Comparison of ENCODE assay signal across 36 mouse cellular contexts in genomic region chr8:87504441-87504840, GRCm38 (mm10). TPM values are rescaled to one million over a fixed set of nuclear protein-coding genes. Genes with fewer than 3 reads are reported as not detected.
A peak's percentile ranks its signal among the peaks of the same experiment; 100 is the strongest.
DNase-seq lines count a peak whose midpoint lies in the region; ATAC-seq and TF ChIP-seq lines count a peak whose summit lies in the region.
"Had no signal": no experiment of that assay in that cellular context is flagged by ENCODE, and none has a peak within 500 bp of the region (broad histone marks: within the 10 kb centered on the region; RNA-seq: fewer than 3 reads in every experiment).

No protein-coding gene starts in this region.

- ATAC-seq in megakaryocyte-erythroid progenitor cell, adult 5-6 weeks (replicated peaks; ENCODE audit: low FRiP score, low TSS enrichment, poor library complexity, severe bottlenecking): no peak
- ATAC-seq: CD4-positive, CD25-positive, alpha-beta regulatory T cell, adult 4 months; forebrain, embryonic 13.5 days; forebrain, embryonic 16.5 days; intestine, postnatal 0 days had no signal

- H3K4me2 ChIP-seq in myocyte (ENCODE audit: low read depth): peak overlapping the region; percentile 60
- H3K4me2 ChIP-seq: embryonic facial prominence, embryonic 13.5 days; forebrain, embryonic 13.5 days; heart, embryonic 13.5 days; hindbrain, embryonic 12.5 days; hindbrain, embryonic 15.5 days had no signal

- no peaks in the 10 kb centered on the region for H3K36me3 ChIP-seq in myocyte (ENCODE audit: control insufficient read depth, insufficient read depth)
- H3K36me3 ChIP-seq: embryonic facial prominence, embryonic 10.5 days; embryonic facial prominence, embryonic 13.5 days; forebrain, embryonic 10.5 days; heart, embryonic 10.5 days; heart, embryonic 13.5 days; hindbrain, embryonic 12.5 days; hindbrain, embryonic 15.5 days had no signal

- H3K27me3 ChIP-seq in myocyte (ENCODE audit: control insufficient read depth, insufficient read depth, insufficient read length): no peaks in the 10 kb centered on the region
- H3K27me3 ChIP-seq: embryonic facial prominence, embryonic 13.5 days; forebrain, embryonic 13.5 days; heart, embryonic 13.5 days; hindbrain, embryonic 15.5 days had no signal

- TF ChIP-seq POLR2A in myocyte (IDR thresholded peaks at IDR 0.05; ENCODE audit: insufficient read length, low read depth): no peak

- H3K79me2 ChIP-seq in myocyte (ENCODE audit: control insufficient read depth, insufficient read depth): no peaks in the 10 kb centered on the region

- no peak overlapping the region for H3ac ChIP-seq in myocyte (ENCODE audit: control insufficient read depth, insufficient read length)

- DNase-seq in 3134 (ENCODE audit: extremely low read depth, insufficient read length, low spot score) (peak; percentile 55), 3T3-L1 (ENCODE audit: low read depth, low spot score) (peak; percentile 81), NIH3T3 (ENCODE audit: low read depth) (peak; percentile 2)
- no peak for DNase-seq in lung, postnatal 25 days (ENCODE audit: low spot score)
- DNase-seq: adrenal gland, adult 2 months; adrenal gland, postnatal 14 days; B cell, adult 2 months; cerebellum, adult 11 months; cerebellum, adult 2 months; cerebellum, adult 9-11 months; cerebellum, postnatal 25 days; embryo, embryonic 11 days; gastrocnemius, postnatal 10 days; heart, adult 18-20 months; heart, postnatal 14 days had no signal

- H3K4me3 ChIP-seq in myocyte: no peak overlapping the region
- H3K4me3 ChIP-seq: embryonic facial prominence, embryonic 10.5 days; embryonic facial prominence, embryonic 13.5 days; forebrain, embryonic 10.5 days; forebrain, embryonic 13.5 days; heart, embryonic 10.5 days; heart, embryonic 13.5 days; hindbrain, embryonic 12.5 days; hindbrain, embryonic 15.5 days had no signal

TF ChIP-seq in myocyte, 11 proteins besides CTCF, POLR2A, EP300 and RAD21:
- TF ChIP-seq CEBPB (IDR thresholded peaks at IDR 0.05; ENCODE audit: insufficient read depth, poor library complexity, severe bottlenecking): peak; percentile 75
- no peak for TF ChIP-seq TCF3 (IDR thresholded peaks at IDR 0.05; ENCODE audit: insufficient read length, low read depth)

RNA-seq across cellular contexts. Expression of gene Cbln1, which starts 32.0 kb away (rescaled TPM):
- 0.01 TPM for polyA plus RNA-seq in myocyte (2012; fragmentation: generic; extraction: Trizol)
- not detected in 2 replicates for total RNA-seq in megakaryocyte-erythroid progenitor cell, adult 5-6 weeks (2014; fragmentation: Nextera tagmentation)
- not detected in 2 replicates for total RNA-seq in megakaryocyte-erythroid progenitor cell, adult 5-6 weeks (2017)
- total RNA-seq: common myeloid progenitor, adult 5-6 weeks; gastrocnemius, adult 18-20 months; hematopoietic stem cell, adult 5-6 weeks; MEL had no signal
- polyA plus RNA-seq: CD4-positive, CD25-positive, alpha-beta regulatory T cell, adult 4 months had no signal

RNA-seq across cellular contexts. Expression of gene 4933402J07Rik, which starts 59.2 kb away (rescaled TPM):
- polyA plus RNA-seq in myocyte (2012; fragmentation: generic; extraction: Trizol): not detected
- total RNA-seq in megakaryocyte-erythroid progenitor cell, adult 5-6 weeks (2014; fragmentation: Nextera tagmentation): not detected in 2 replicates
- not detected in 2 replicates for total RNA-seq in megakaryocyte-erythroid progenitor cell, adult 5-6 weeks (2017)
- total RNA-seq: adrenal gland, adult 2 months; adrenal gland, postnatal 14 days; adrenal gland, postnatal 4 days; common myeloid progenitor, adult 5-6 weeks; gastrocnemius, adult 18-20 months; gastrocnemius, postnatal 10 days; gastrocnemius, postnatal 4 days; heart, adult 18-20 months; heart, postnatal 14 days; hematopoietic stem cell, adult 5-6 weeks; MEL had no signal
- polyA plus RNA-seq: adrenal gland, adult 2 months; CD4-positive, CD25-positive, alpha-beta regulatory T cell, adult 4 months; embryonic facial prominence, embryonic 10.5 days; embryonic facial prominence, embryonic 13.5 days; forebrain, embryonic 10.5 days; forebrain, embryonic 13.5 days; forebrain, embryonic 16.5 days; heart, embryonic 10.5 days; heart, embryonic 13.5 days; heart, embryonic 16.5 days; hindbrain, embryonic 12.5 days; hindbrain, embryonic 15.5 days; intestine, embryonic 14.5 days; intestine, postnatal 0 days had no signal
